Mouse (Mus musculus): ENCODE results near the gene Lck. TPM values are rescaled to one million over a fixed set of nuclear protein-coding genes. Genes with fewer than 3 reads are reported as not detected.

The Lck gene
- 2.4 and 2.5 TPM in 2 replicates for polyA plus RNA-seq (2021; fragmentation: Nextera tagmentation)
- long read RNA-seq, experiment 1, partial matches to known transcripts, result 0 of 4 reads
- long read RNA-seq, experiment 1, other reads (novel, unspliced or antisense), result 1 of 4 reads
- long read RNA-seq, experiment 2, partial matches to known transcripts, result 1 of 8 reads
- long read RNA-seq, experiment 2, other reads (novel, unspliced or antisense), result 6 of 8 reads

DNA sequence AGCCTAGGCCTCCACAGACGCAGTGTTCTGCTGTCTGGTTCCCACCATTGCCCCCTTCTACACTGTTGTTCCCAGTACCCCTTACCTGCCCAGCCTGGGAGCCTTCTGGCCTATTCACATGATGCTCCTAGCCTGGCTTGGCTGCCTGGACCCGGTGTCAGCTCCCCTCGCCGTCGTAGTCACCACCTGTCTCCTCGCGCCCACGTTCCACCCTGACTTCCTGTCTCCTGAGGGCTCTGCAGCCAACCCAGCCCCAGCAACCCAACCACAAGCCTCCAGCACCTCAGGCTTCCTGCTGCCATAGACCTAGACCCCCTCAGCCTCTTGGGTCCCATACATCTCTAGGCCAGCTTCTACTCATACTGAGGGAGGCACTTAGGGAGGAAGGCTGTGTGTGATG lies at the start of gene Lck:
TSS of gene Lck (minus strand) at position 212 of the 400 bp plus-strand sequence.

DNA sequence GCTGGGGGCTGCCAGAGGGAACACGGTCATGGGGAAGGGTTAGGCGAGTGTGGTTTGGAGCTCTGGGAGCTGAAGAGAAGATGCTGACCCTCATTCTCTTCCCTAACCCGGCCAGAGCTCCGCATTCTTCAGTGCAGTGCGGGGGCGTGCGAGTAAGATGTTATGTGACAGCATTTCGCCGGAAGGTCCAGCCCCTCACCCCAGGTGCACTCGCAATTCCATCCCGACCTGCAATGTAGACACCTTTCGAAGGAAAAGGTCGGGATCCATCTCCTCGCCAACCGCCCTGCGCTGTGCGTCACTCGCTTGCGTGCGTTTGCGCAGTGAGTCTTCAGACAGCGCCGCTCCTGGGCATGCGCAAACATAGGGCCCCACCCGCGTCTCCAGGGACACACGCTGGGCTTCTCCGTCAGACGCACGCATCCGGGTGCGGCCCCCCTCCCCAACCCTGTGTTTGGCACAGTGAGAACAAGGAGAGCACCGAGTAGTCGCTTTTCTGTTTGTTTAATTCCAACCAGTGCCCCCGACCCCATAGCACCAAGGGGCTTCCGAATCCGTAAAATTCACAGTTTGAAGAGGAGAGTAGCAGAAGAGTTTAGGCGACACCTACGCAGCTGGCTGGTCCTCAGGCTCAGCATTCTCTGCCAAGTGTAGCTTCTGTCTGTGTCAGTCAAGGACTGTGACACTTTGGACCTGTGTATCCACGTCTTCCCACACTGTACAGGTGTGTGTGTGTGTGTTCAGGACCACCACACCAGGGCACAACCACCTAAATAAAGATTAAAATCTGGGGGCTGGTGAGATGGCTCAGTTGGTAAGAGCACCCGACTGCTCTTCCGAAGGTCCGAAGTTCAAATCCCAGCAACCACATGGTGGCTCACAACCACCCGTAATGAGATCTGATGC lies 45.6 kb upstream of the Lck start, which contains the start of gene Iqcc:
TSS of gene Iqcc (minus strand) at position 314 of the 906 bp plus-strand sequence.

DNA sequence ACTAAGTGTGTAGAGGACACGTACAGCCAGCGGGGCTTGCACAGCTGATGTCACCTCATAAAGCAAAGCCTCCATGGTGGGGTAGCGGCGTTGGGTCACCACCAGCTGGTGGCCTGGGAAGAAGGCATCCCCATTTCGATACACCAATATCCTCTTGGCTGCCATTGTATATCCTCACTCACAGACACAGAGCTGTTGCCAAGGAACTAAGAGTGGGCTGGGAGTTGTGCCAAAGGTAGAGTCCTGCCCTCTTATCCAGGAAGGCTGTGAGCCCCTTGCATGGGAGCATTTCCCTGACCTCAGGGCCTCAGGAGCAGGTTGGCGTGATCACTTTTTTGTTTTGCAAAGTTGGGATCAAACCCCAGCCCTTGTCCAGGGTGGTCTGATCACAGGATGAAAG lies 40.7 kb upstream of the Lck start, which contains the start of gene Dcdc2b:
TSS of gene Dcdc2b (minus strand) at position 165 of the 400 bp plus-strand sequence.

DNA sequence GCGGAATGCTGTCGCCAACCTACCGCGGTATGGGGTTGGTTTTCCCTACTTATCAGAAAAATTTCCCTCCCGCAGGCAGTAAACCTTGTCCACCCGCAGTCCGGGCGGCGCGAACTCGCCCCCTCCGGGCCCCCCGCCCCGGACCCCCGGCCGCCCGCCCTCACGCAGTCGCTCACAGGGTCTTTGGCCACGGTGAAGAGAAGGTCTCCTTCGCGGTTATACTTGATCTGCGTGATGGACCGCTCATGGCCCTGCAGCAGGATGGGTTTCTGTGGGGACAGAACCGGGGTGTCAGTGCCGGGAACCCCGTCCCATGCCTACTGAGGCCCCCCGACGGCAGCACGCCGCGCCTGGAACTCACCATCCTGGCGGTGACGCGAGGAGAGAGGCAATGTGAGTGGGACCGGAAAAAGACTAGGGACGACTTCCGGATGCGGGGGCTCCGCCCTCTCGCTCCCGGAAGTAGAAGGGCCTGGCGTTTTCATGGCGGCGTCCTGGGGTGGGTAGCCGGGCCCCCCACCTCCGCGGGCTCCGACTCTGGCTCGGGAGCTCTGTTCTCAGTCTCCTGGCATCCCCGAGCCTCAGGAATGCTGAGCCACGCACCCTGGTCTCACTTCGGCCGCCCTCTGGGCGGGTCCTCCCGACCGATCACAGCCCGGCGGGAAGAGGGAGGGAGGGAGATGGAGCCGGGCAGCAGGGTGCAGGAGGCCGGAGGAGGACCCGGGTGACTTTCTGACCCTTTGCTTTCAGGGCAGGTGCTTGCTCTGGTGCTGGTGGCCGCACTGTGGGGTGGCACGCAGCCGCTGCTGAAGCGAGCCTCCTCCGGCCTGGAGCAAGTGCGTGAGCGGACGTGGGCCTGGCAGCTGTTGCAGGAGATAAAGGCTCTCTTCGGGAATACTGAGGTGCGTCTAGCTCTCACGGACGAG lies 27.1 kb upstream of the Lck start, which contains the start of the genes Eif3i and Tmem234:
TSS of gene Eif3i (minus strand) at position 416 of the 926 bp plus-strand sequence.
TSS of gene Tmem234 (plus strand) at position 436 of the 926 bp plus-strand sequence.

DNA sequence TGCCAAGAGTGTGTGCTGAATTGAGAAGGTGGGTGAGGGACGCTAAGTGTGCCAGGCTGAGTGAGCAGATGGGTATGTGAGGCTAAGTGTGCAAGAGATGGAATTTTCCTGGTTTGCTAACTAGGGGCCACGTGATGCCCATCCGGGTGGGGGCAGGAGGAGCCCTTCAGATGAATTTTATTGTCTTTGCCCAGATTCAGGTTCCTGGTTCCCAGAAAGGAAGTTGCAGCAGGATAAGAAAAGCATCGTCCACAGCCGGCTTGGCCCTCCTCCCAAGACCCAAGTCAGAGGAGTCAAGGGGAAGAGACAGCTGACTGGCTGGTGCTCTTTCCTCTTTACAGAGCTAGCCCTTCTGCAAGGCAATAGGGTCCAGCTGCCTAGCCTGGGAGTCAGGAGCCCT lies 5.0 kb upstream of the Lck start, which contains the start of gene Fam167b:
TSS of gene Fam167b (minus strand) at position 84 of the 400 bp plus-strand sequence.

DNA sequence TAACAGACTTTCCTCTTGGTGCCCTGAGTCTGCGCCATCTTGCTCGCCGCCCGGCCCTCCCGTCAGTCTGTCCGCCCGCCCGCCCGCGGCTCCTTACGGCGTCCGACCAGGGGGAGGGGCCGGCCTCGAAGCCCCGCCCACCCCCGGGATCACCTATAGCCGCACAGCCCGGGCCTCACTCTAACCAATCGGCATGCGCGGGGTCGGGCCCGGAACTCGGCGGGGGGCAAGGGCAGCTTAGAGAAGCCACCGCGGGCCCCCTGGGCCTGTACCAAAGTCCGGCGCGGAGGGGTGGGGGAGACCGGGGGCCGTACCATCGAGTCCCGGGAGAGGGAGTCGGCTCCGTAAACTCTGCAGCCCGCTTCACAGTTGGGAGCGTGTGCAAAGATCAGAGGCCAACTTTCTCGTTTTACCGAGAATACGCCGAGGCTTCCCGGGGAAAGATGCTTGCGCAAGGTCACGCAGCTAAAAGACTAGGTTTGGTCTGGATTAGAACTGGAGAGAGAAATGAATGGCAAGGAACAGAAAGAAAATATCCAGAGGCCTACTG lies 30.8 kb downstream of the Lck start, which contains the start of gene Hdac1:
TSS of gene Hdac1 (minus strand) at position 122 of the 550 bp plus-strand sequence.

DNA sequence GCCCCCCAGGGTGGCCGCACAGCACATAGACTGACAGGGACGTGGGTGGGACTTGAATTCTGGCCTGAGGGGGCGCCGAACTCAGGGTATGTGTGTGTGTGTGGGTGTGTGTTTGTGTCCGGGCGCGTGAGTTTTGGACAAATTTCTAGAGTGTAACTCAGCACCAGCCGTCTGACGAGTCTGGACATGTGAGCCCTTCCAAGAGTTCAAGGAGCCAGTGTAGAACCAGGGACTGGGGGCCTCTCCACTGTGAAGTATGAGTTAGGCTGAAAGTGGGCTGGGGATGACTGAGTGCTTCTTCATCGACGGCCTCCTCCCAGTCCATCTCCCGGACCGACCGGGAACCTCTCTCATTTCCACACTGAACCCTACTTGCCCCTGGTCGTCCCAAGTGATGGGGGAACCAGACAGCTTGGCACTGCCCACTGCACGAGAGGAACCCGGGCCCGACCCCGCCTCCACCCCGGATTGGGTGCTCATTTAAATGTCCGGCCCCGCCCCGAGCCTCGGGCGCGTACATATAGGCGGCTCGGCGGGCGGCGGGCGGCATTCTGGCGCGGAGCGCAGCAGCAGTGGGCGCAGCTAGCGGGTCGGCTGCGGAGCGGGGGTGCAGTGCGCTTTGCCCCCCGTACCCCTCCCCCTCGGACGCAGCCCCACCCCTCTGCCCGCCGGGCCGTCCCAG lies 60.2 kb downstream of the Lck start, which contains the start of gene Marcksl1:
TSS of gene Marcksl1 (plus strand) at position 496 of the 682 bp plus-strand sequence.

Small RNAs within 50 kb of the gene (microRNA-seq; reads per million reads assigned to microRNA genes)
- not detected for gene Mir8119

Other genes starting within 250 kb of the Lck start
- gene Rbbp4, start 238.3 kb downstream of the Lck start, polyA plus RNA-seq (2021; fragmentation: Nextera tagmentation), result 44.3 and 45.5 TPM in 2 replicates
- gene Zbtb8os, start 237.9 kb downstream of the Lck start, polyA plus RNA-seq (2021; fragmentation: Nextera tagmentation), result 65.1 and 79.8 TPM in 2 replicates
- 4.4 and 4.9 TPM in 2 replicates for gene Zbtb8a, start 195.5 kb downstream of the Lck start, polyA plus RNA-seq (2021; fragmentation: Nextera tagmentation)
- 1.9 and 2.1 TPM in 2 replicates for gene Zbtb8b, start 132.8 kb downstream of the Lck start, polyA plus RNA-seq (2021; fragmentation: Nextera tagmentation)
- 11.4 and 11.5 TPM in 2 replicates for gene Bsdc1, start 112.1 kb downstream of the Lck start, polyA plus RNA-seq (2021; fragmentation: Nextera tagmentation)
- 0.15 TPM in 1 of 2 replicates, not detected in the other for gene Tssk3, start 82.6 kb downstream of the Lck start, polyA plus RNA-seq (2021; fragmentation: Nextera tagmentation)
- 0.98 and 1.3 TPM in 2 replicates for gene Fam229a, start 82.5 kb downstream of the Lck start, polyA plus RNA-seq (2021; fragmentation: Nextera tagmentation)
- gene Marcksl1, start 60.1 kb downstream of the Lck start, polyA plus RNA-seq (2021; fragmentation: Nextera tagmentation), result 33.1 and 41.3 TPM in 2 replicates
- 16.9 and 18.2 TPM in 2 replicates for gene Hdac1, start 30.9 kb downstream of the Lck start, polyA plus RNA-seq (2021; fragmentation: Nextera tagmentation)
- gene Fam167b, start 4.9 kb upstream of the Lck start, polyA plus RNA-seq (2021; fragmentation: Nextera tagmentation), result 1.4 and 2.4 TPM in 2 replicates
- 270 and 298 TPM in 2 replicates for gene Eif3i, start 27.0 kb upstream of the Lck start, polyA plus RNA-seq (2021; fragmentation: Nextera tagmentation)
- 181 and 186 TPM in 2 replicates for gene Tmem234, start 27.0 kb upstream of the Lck start, polyA plus RNA-seq (2021; fragmentation: Nextera tagmentation)
- 3.4 and 4.1 TPM in 2 replicates for gene Dcdc2b, start 40.6 kb upstream of the Lck start, polyA plus RNA-seq (2021; fragmentation: Nextera tagmentation)
- 28.4 and 35.0 TPM in 2 replicates for gene Iqcc, start 45.5 kb upstream of the Lck start, polyA plus RNA-seq (2021; fragmentation: Nextera tagmentation)
- 31.7 and 35.6 TPM in 2 replicates for gene Ccdc28b, start 50.3 kb upstream of the Lck start, polyA plus RNA-seq (2021; fragmentation: Nextera tagmentation)
- gene Txlna, start 67.4 kb upstream of the Lck start, polyA plus RNA-seq (2021; fragmentation: Nextera tagmentation), result 16.0 and 16.7 TPM in 2 replicates
- 9.9 and 11.1 TPM in 2 replicates for gene Kpna6, start 99.1 kb upstream of the Lck start, polyA plus RNA-seq (2021; fragmentation: Nextera tagmentation)
- 9.7 and 9.8 TPM in 2 replicates for gene Tmem39b, start 123.2 kb upstream of the Lck start, polyA plus RNA-seq (2021; fragmentation: Nextera tagmentation)
- 30.5 and 30.6 TPM in 2 replicates for gene Khdrbs1, start 168.7 kb upstream of the Lck start, polyA plus RNA-seq (2021; fragmentation: Nextera tagmentation)
- 166 and 230 TPM in 2 replicates for gene Ptp4a2, start 237.6 kb upstream of the Lck start, polyA plus RNA-seq (2021; fragmentation: Nextera tagmentation)

Data from layer of hippocampus, adult 6 months (tissue).